Mouse (Mus musculus): ENCODE data around the gene Efnb2.

The Efnb2 gene

DNA sequence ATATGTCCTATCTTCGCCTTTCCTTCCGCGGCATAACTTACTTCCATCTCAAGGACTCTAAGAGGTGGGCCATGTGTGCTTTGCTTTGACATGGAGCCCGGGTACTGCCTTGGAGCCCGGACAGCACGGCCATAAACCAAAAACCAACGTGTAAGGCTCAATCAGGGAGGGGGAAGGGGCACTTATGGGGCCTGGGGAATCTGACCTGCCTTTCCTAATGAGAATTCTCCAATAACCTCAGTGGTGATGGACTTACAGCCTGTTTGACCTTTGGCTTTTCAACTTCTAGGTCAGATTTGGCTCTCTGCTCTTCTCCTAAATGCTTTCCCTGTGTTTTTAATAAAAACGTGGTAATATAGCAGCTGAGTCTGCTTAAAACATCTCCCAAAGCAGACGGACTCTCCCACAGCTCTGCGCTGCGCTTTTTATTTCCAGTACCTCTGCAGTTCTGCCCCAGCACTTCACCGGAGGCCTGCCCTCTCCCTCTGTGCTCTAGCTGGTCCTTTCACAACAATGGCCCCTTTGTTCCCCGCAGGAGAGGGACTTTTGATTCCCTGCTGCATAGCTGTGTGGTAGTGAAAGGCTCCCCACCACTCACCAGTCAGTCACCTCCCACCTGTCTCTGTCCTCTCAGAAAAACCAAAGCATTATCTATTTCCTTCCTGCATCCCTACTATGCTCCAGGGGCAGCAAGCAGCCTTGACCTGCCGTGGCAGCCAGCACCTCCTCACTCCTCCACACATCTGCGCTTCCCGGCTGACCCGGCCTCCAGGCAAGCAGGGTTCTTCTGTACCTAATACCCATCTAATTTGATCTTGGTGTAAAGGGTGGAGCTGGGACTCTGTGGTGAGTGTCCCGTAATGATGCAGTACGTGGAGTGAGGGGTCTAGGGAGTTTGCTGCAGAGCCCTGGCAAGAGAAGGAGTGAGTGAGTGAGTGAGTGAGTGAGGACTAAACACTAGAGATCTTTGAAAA is 41.5 kb downstream of the Efnb2 start:
- in situ Hi-C loops (cut with MboI, MseI) = no loop called here

DNA sequence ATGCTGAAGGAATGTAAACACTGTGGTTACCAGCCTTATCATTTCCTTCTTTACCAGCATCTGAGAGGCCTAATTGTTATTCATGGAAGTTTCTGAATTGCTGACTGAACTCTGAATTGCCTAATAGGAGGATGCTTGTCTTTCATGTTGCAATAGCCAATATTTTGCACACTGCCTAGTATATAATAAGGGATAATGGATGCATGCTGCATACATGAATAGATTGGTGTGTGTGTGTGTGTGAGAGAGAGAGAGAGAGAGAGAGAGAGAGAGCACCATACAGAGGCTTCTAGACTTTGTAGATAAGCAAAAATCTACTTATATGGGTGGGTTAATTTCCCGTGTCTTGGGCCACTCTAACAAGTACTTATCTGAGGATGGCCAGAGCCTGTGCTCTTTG is 47.2 kb downstream of the Efnb2 start:
- in situ Hi-C loops (cut with MboI, MseI) = no loop called here

DNA sequence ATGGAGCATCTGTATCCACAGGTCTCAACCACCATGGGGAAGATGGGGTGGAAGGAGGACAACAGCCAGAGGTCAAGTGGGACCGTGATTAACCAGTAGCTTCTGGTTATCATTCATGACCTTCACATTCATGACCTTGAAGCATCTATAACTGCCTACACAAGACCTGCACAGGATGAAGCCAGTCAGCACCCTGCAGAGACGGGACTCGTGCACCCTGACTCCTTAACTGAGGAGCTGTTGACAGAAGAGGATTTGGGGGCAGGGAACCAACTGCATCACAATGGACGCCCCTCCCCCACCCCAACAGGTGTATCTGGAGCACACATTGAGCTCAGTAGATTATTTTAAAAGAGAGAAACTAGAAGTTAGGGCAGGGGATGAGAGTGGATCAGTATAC is 49.1 kb downstream of the Efnb2 start:
- in situ Hi-C loops (cut with MboI, MseI) = no loop called here

DNA sequence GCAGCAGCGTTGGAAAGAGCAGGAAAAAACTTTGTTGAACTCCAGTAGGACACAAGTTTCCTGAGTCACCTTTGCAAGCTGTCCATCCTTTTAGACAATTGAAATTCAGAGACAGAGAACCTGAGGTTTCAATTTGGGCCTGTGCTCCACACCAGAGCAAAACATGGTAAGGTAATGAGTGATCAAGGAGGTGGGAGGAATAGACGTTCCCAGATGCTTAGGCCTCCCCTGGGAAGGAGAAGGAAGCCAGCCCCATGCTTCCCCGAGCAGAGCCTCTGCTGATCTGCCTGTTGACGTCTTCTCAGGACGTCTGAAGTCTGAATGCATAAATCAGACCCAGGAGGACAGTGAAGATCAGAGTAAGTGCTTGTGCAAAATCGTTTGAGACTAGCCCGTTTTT is 51.3 kb downstream of the Efnb2 start:
- in situ Hi-C loops (cut with MboI, MseI) = no loop called here

DNA sequence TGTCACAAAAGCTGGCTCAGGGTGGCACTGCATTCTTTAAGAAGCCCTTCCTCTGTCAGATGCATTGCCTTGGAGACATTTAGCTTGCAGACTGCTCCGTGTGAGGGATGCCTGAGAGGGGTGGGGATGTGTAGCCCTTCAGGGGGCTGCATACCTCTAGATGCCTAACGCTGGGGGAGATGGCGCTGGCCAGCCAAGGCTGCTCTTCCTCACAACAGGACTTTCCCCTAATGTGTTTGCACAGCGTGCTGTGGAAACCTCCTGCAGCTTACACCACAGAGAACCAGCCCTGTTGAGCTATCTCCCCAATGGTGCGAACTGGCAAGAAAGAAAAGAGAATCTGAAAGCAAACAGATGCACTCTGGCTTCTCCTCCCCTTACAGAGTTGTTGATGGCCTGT is 51.9 kb downstream of the Efnb2 start:
- in situ Hi-C loops (cut with MboI, MseI) = no loop called here

DNA sequence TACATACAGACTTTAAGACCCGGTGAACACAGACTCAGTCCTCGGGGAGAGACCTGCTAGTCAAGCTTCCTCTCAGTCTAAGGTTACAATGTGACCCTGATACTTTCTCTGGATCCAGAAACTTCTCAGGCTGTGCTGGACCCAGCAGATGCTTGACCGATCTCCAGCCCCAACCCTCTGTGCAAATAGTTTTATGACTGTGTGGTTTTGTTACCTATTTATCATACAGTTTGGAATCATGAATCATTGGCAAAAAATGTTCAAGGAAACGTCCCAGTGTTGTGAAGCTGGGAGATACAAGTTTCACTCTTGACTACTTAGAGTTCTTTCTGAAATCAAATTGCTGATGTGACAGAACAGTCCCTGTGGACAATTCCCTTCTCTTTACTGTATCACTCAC is 55.4 kb downstream of the Efnb2 start:
- in situ Hi-C loops (cut with MboI, MseI) = no loop called here

DNA sequence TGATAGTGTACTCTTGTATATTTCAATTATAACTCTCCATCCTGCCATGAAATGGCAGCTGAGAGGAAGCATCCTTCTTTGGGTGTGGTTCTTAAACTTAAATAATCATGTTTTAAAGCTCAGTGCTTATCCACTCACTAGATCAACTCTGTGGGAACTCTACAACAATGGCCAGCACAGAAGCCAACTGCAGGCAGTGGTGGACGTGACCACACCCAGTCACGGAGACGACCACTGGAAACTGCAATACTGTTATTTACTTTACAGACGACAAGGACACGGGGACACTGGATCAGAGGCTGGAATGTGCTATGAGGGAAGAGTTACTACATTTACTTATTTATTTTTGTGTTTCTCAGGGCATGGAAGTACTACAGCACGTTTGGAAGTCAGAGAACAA is 57.2 kb downstream of the Efnb2 start:
- in situ Hi-C loops (cut with MboI, MseI) = no loop called here

DNA sequence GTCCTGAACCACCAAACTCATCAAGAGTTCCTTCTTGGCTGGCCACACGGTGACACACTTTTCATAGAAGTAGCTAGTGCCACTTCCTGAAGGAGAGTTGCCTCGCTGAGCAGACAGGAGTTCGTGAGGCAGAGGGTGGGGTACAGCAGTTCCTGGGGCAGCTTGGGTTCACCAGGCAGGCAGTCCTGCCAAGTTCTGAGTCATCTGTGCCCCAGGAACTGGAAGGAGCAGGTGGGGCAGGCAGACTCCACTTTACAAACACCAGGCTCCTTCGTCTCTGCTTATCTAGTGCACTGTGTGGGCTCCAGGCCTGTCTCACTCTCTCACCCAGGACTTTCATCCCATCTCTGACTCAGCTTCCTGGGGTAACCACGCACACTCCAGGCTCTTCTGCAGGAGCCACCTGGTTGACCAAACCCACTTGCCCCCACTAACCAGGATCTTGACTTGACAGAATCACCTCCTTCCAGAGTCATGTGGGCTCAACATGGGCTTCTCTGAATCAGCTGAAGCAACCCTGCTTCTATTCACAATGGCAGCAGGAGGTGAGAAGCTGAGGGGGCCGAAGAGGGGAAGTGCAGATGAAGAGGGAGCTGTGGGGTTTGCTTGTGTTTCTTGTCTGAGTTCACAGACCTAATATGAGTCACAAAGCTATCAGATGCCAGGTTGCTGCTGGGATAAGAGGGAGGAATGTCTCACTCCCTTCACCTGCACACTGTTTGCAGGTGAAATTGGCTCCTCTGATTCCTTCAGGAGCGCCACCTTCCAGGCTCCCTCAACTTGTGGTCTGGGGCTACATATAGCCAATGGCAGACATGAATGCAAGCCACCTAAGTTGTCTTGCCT is 58.2 kb downstream of the Efnb2 start:
- in situ Hi-C loops (cut with MboI, MseI) = no loop called here

DNA sequence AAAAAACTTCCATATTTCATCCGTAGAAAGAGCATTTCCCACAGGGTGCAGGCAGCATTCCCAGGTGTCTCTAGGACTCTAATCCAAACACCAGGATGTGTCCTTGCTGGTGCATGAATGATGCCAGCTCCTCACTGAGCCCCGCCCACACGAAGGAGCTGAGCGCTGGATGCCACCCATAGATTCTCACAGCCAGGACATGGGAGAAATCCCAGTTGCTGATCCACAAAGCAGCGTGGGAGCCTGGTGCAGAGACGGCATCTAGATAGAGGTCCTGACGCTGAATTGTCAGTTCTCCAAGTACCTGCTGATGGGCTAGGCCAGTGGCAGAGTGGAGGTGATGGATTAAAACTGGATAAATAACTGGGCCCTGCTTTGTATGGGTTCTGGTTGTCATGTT is 61.1 kb downstream of the Efnb2 start:
- in situ Hi-C loops (cut with MboI, MseI) = no loop called here

DNA sequence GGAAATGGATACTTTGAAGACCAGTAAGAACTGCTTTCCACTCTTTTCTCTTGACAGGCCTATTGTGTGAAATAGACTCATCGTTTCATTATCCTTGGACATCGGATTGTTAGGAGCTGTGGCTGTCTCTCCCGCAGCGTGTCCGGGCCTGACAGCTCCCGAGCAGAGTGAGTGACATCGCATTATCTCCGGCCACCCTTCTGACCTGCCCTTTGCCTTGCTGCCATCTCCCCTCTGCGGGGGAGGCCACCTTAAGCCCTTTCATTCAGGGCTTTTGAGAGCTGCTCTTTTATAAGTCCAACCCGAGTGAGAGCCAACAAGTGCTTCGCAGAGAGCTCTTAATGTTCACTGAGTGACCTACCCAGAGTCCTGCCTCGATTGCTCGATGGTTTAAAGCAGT is 63.6 kb downstream of the Efnb2 start:
- in situ Hi-C loops (cut with MboI, MseI) = no loop called here

DNA sequence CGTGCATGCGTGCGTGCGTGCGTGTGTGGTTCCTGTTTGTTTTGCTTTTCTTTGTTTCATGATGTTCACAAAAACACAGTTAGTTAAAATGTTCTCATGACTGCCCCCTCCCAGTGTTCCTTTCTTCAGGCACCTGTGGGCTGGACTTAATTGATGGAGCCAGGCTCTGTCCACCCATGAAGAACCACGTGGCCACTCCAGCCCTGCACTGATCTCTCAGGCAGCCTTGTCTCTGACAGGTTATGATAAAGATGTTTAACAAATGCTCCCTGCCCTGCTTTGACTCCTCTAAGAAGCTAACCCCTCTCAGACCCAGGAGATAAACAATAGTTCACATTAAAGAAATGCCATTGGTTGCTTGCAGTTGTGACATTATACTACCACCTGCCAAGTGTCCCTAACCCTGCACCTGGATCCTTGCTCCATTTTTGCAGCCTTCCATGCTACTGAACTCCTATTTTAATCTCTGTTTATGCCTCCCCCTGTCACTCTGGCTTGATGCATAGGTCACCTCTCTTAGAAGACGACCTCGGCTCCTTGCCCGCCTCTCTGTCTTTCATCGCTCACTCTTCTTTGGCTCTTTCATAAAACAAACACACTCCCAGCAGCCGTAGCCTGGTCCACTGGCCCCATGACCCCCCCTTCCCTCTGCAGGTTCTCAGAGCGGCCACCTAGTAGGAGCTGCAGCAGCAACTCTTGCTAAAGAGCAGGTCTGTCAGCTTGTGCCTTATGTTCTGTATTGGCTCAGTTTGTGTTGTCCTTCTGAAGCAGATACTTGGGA is 65.0 kb downstream of the Efnb2 start:
- in situ Hi-C loops (cut with MboI, MseI) = no loop called here

DNA sequence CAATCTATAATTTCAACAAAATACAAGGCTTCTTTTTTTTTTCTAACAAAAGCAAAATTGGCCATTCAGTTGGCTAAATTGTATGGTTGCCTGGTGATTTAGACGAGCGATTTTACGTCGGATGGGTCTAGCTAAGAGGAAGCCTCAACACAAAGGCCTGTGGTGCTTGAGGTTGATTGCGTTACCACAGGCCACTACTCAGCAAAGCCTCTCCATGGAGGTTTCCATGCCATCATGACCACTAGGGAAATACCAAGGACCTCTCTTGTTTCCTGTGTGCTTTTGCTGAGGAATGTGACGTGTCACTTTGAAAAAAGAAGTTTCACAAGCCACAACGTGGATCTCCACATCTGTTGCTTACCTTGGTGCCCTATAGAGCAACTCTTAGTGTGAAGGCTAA is 67.2 kb downstream of the Efnb2 start:
- in situ Hi-C loops (cut with MboI, MseI) = no loop called here

DNA sequence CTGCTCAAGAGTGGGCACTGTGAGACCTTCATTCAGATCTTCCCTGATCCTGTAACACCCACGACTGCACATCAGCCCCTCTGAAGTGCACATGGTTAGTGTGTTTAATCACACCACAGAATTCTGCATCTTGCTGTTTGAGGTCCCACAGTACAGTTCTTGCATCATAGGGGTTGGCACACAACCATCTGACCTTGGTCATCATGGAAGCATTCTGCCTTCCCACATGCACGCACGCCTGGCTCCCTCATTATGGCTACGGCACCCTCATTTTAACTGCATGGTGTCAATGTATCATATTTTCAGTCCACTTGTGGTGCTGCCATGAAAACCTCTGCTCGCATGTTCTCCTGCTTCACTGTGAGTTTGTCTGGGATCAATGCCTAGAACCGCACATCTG is 67.7 kb downstream of the Efnb2 start:
- in situ Hi-C loops (cut with MboI, MseI) = no loop called here

DNA sequence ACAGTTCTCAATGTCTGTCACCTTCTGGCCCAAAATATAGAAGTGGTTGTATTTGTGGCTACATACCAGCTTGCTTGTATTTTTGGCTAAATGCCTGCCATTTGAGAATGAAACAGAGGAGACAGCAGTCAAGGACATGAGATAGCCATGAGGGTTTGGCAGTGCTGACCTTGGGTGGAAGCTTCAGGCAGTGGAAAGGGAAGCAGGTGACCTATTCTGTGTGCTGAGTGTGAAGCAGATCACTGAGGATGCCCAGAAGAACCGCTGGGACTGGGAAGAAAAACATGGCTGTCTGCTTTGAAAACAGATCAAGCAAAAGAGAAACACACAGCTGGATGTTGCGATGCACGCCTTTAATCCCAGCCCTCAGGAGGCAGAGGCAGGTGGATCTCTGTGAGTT is 68.7 kb downstream of the Efnb2 start:
- in situ Hi-C loops (cut with MboI, MseI) = no loop called here

DNA sequence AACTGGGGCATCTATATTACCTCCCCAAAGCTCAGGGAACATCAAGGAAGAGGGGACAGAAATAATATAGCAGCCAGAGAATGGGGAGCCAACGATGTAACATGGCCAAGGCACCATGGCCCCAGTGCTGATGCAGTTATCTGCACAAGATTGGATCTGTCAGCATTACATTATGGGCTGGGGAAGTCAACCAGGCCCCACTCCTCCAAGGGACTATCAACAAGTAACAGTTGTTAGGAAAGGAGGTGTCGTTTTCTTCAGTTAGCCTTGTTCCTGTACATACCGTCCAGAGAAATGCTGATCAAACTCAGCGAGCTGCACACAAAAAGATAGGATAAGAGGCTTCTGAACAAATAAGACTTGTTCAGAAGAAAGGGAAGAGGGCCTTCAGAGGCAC is 77.1 kb downstream of the Efnb2 start:
- in situ Hi-C loops (cut with MboI, MseI) = no loop called here

DNA sequence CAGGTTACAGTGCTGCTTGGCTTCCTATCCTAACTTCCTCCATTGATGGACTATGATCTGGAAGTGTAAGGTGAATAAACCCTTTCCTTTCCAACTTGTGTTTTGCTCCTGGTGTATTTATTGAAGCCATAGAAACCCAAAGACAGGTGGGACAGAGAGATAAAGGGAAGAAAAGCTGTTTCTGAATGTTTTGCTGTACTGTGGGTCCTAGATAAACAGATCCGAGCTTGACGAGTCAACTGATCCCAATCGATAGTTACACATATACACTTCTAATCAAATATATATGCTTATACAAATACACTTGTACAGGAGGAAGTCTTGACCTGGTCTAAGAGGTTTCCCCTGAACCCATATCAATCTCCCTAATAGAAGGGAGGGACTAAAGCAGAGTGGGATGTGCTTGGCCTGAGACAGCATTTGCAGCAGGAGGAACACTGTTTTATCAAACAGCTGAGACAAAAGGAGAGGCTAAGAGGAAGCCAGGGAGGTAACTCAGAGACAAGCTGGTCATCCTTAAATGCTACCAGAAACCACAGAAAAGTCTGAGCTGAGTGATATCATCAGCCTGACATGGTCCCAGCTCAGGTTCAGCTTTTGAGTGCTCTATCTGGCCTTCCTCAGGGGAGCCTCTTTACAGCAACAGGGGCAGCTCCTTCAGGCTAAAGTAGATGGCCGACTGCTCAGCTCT is 77.6 kb downstream of the Efnb2 start:
- in situ Hi-C loops (cut with MboI, MseI) = no loop called here

DNA sequence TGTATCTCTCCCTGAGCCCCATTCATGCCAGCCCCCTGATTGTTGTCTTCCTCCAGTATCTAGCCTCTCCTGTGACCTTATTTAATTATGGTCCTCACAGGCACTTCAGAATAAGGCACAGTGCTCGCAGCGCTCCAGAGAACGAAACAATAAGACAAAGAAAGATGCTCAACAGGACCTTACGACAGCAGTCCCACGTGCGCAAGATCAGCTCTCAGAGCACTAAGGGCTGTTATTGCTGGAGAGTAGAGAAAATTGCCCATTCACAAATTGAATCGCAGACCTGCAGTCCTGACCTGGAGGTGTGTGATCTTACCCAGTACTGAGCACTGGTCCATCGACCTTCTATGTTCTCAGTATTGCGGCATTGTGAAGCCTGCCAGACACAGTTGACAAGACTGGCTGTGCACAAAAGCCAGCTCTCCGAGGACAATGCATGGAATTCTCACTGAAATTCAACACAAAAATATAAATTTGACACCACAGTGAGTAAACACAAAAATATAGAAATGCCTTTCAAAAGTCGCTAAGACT is 83.2 kb downstream of the Efnb2 start:
- in situ Hi-C loops (cut with MboI, MseI) = loop anchor here in 1 of 2 experiments (10.0 kb wide), 1 partner anchor 823 kb away; no protein-coding TSS in a partner anchor

DNA sequence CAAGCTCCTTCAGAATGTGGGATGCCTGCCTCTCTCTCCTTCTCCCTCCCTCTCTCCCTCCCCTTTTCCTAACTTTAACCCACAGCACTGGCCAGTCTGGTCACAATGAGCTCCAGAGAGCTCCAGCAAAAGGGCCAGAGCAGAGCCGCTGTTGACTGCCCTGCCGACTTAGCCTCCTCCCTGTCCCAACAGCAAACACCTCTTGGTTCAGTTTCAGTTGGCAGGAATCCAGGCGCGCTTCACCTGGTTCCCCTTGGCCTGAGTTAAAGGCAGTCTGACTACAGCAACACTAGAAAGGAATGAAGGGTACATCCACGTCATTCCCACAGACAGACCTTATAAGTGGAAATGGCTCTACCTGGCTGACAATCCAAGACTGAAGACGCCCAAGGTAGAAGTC is 84.2 kb downstream of the Efnb2 start:
- in situ Hi-C loops (cut with MboI, MseI) = loop anchor here in 1 of 2 experiments (10.0 kb wide), 1 partner anchor 822 kb away; no protein-coding TSS in a partner anchor

DNA sequence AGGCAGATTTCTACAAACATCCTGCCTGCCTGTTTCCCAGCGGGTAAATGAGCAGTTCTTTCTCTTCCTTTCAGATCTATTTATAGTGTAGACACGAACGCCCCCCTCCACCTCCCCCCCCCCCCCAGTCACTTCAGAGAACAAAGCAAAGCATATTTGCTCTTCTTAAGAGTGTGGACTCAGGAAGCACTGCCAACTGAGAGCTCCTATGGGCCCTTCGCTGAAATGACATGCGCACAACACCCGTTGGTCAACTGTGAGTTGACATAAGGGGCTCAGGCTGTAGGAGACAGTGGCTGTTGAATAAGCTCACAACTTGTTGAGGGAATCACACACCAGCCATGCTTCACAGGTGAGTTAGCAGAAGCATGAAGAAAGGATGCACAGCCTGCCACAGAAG is 84.8 kb downstream of the Efnb2 start:
- in situ Hi-C loops (cut with MboI, MseI) = loop anchor here in 1 of 2 experiments (10.0 kb wide), 1 partner anchor 821 kb away; no protein-coding TSS in a partner anchor
